Mouse (Mus musculus): ENCODE results near the gene Rasal2.
A peak's percentile ranks its signal among the peaks of the same experiment; 100 is the strongest.

The Rasal2 gene

DNA sequence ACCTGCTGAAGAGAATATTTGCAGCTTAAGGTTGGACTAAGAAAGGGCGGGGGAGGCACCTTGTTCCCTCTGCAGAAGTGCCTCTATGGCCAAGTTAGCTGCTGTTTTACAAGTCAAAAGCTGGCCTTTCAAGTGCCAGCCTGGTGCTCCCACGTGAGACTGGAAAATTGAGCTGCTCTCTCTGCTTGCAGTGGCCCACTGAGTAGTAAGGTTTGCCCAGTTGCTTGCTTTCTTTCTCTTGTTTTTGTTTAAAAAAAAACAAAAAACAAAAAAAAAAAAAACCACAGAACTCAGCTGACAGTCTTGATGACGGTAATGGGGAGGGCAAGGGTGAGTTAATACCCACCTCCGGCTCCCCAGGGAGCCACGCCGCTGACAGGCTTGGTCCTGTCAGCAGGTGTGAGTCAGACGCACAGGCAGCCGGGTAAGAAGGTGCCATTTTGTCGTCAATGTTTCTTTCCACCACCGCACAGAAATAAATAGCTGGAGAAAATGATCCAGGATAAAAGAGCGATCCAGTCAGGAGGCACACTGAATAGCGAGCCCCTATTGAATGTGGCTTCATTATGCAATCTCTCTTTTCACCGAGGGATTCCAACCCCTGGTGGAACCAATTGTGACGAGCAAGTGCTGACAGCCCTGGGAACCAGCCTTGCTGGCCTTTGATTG is 27.7 kb upstream of the Rasal2 start:
- DNase-seq (ENCODE audit: low spot score), result no peak

DNA sequence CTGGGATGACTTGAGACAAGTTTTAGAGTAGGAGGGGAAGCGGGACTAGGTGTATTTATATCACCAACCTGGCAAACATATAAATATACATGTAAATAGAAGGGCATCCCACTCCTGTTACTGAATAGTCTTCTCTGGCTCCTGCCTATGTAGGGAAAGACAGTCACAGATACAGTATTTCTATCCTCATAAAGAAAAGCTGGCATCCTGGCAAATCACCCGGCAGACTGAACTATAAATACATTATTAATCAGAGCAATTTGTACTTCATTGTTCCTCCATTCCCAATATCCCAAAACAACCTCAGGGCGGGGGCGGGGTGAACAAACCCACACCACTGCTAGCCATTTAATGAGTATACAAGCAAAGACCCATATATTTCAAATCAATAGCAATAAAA is 26.7 kb upstream of the Rasal2 start:
- no peak for DNase-seq (ENCODE audit: low spot score)

GRCm38 (mm10) chr1:157438290-157438689 is 25.9 kb upstream of the Rasal2 start:
- DNase-seq (ENCODE audit: low spot score), result no peak

DNA sequence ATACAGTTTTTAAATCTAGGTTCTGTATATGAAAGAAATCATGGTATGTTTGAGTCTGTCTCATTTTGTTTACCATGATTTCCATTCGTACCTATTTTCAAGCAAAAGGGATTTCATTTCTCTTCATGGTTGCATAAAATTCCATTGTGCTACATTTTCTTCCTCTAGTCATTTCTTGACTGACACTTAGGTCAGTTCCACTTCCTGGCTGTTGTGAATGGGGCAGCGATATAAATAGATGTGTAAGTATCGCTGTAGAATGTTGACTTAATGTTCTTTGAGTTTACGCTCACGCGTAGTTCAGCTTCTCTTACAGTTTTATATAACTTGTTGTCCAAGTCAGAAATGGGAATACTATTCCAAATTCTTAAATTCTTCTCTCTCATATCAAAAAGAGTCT is 23.5 kb upstream of the Rasal2 start:
- no peak for DNase-seq (ENCODE audit: low spot score)

DNA sequence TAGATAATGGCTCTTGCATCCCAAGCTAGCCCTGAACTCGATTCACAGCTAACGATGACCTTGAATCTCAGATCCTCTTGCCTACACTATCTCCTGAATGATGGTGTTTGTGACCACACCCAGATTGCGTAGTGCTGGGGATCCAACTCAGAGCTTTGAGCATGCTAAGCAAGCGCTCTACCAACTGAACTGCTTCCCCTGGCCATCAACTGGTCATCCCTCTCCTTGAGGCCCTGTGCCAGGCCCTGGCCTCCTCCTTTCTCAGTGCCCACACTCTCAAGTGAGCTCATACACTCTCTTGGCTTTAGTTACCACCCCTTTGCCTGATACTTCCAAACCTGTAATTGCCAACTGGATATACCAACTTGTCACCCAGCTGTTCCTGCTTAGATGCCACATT is 22.0 kb upstream of the Rasal2 start:
- DNase-seq (ENCODE audit: low spot score), result no peak

DNA sequence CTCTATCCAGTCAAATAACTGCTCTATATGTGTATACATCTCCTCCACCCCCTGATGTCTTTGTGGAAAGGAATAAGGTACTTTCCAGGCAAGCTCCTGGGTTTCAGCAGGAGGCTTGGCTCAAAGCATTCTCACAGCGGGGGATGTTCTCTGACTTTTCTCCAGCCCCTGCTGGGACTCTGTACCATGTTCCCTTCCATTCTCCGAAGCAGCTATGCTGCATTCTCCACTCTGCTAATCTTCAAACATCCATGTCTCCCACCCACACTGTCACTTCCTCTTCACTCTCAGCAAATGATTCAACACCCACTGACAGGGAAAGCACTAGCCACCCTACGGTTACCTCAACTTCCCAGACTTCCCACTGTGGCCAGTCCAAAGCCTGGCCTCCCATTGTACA is 20.9 kb upstream of the Rasal2 start:
- no peak for DNase-seq (ENCODE audit: low spot score)

DNA sequence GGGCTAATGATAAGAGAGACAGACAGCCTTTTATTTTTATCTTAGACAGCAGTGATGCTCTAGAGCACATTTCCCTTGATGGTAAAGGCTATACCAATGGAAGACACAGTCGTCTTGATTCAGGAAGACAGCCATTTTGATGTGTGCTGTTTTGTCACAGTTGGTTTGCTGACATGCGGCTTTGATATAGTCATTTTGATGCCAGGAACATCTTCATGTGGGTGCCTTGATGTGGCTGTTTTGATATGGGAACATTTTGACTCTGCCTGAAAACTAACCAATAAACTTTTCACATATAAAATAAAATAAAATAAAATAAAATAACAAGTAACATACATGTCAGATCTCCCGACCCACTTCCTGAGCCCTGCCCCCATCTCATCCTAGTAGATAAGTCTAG is 16.0 kb upstream of the Rasal2 start:
- peak; percentile 31 for DNase-seq (ENCODE audit: low spot score)

- no peak for DNase-seq (ENCODE audit: low spot score)
Observed at GRCm38 (mm10) chr1:157427604-157428003, 15.2 kb upstream of the Rasal2 start.

GRCm38 (mm10) chr1:157426933-157427332 is 14.5 kb upstream of the Rasal2 start:
- no peak for DNase-seq (ENCODE audit: low spot score)

- DNase-seq (ENCODE audit: low spot score), result no peak
Observed at GRCm38 (mm10) chr1:157425741-157426427, 13.5 kb upstream of the Rasal2 start.

GRCm38 (mm10) chr1:157417861-157418260 is 5.5 kb upstream of the Rasal2 start:
- no peak for DNase-seq (ENCODE audit: low spot score)

- no peak for DNase-seq (ENCODE audit: low spot score)
Observed at GRCm38 (mm10) chr1:157417414-157417813, 5.0 kb upstream of the Rasal2 start.

GRCm38 (mm10) chr1:157416628-157417027 is 4.2 kb upstream of the Rasal2 start:
- DNase-seq (ENCODE audit: low spot score), result no peak

DNA sequence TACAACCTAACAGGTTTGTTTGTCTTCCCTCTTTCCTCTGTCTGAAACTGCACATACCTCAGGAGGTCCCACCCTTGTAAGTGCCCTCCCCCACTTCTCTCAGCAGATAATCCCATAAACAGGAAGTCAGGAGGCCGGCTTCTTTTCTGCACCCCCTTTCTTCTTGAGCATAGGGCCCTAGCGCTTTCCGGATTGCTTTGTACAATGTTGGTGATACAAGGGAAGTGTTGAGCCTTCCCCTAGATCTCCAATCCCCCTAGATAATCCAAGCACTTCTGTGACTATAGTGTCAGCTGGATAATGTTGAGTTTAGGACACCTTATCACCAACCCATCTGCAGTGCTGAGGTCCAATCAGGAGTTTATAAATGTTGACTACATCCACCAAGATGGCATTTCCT is 3.4 kb upstream of the Rasal2 start:
- no peak for DNase-seq (ENCODE audit: low spot score)

DNA sequence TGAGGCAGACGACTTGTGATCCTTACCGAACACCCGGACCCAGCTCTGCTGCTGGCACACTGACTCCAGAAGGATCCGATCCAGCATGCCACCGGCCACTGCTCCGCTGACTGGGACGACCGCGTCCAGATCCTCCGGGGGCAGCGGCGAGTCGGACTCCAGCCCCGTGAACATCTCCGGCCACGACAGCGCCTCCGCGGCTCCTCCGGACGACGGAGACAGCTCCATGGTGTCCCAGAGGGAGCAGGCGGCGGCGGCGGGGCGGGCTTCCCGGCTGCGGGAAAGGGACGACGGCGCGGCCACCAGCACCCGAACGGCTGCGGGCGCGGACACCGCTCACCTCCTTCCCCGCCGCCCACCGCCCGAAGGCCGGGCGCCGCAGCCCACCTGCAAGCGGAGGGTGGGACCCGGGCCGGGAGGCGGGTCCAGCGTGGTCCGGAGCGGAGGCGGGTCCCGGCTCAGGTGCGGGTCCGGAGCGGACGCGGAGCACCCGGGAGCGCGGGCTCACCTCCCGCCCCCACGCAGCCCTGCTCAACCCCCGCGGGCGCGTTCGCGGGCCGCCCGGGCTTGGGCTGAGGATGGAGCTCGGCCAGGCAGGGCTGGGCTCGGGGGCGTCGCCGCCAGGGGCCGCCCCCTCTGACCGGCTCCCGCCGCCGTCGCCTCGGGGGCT is 549 bp downstream of the Rasal2 start:
- DNase-seq (ENCODE audit: low spot score), result peak; percentile 4

DNA sequence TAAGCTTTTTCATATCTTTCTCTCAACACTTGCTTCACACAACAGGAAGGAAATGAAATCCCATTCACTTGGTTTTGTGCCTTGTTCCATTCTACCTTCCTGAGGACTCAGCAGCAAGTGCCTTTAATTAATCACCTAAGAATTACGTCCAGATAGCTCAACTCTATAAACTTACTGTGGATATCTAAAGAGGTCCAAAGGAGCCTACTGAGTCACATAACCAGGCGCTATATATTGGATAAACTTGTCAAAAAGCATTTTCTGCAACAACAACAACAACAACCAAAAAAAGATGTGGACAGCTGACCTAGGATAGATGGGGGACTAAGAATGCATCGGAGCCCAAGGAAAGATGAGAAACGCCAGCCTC is 1.1 kb downstream of the Rasal2 start:
- no peak for DNase-seq (ENCODE audit: low spot score)

GRCm38 (mm10) chr1:157410937-157411336 is 1.5 kb downstream of the Rasal2 start:
- no peak for DNase-seq (ENCODE audit: low spot score)

DNA sequence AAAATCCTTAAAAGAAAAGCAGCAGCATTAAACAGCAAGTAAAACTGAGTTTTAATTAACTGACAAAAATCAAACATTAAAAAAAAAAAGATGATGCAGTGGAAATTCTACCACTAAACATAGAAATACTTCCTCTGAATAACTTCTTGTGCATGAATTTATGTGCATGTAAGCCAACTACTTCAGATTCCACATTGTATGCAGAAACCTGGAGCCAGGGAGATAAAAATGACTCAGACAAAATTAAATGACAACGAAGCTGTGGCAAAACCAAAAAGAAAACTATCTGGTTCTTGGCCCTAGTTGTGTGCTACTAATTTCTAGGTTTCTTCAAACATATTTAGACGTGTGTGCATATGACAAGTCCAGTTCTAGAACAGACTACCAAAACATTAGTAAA is 2.7 kb downstream of the Rasal2 start:
- no peak for DNase-seq (ENCODE audit: low spot score)

DNA sequence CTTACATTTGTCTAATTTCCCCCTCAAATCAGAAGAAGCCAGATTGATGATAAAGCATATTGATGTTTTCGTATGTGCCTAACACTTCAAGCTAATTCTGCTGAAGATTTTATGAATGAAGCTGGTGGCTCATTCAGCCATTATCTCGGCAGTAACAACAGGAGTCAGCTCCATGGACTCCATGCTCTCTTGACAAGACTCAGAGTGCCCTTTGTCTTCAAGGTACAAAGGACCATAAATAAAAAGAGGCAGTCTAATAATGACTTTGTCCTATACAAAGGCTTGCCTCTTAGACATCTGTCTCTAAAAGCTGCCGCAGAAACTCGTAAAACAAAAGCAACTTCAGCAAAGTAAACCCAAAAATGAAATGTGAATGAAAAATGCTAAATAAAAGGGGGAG is 24.4 kb downstream of the Rasal2 start:
- DNase-seq (ENCODE audit: low spot score), result no peak

- DNase-seq (ENCODE audit: low spot score), result no peak
Observed at GRCm38 (mm10) chr1:157380694-157381093, 31.7 kb downstream of the Rasal2 start.

- no peak for DNase-seq (ENCODE audit: low spot score)
Observed at GRCm38 (mm10) chr1:157370397-157370796, 42.0 kb downstream of the Rasal2 start.

- no peak for DNase-seq (ENCODE audit: low spot score)
Observed at GRCm38 (mm10) chr1:157368316-157368715, 44.1 kb downstream of the Rasal2 start.

GRCm38 (mm10) chr1:157346661-157347060 is 65.7 kb downstream of the Rasal2 start:
- no peak for DNase-seq (ENCODE audit: low spot score)

DNA sequence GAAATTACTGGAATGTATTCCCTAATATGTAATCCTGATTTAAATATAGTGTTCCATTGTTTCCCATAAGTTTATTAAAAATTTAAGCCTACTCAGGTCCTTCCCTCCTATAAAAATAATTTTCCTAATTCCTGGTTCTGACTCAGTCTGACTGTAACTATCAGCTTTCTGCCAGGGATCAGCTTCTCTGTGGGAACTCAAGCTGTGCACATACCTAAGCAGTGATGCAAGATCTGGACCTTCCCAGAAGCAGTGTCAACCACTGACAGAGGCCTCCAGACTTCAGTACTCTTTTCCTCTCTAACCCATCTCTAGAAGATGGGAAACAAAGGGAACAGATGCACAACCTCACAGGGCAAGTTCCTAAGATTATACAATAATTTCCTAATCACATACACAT is 68.9 kb downstream of the Rasal2 start:
- DNase-seq (ENCODE audit: low spot score), result no peak
